Mouse (Mus musculus) B cell, adult 2 months (primary cell): ENCODE data around the gene Paics.
"Not testable (repeated sequence)": the region's sequence is repeated elsewhere in the genome, so short reads cannot be mapped to it uniquely, and the experiment has no call there.

Experiments used
- DNase-seq, 2 experiments: peaks; one replicate each; pipeline ENCODE4 v3.0.0; 2022

Gene Paics

DNA sequence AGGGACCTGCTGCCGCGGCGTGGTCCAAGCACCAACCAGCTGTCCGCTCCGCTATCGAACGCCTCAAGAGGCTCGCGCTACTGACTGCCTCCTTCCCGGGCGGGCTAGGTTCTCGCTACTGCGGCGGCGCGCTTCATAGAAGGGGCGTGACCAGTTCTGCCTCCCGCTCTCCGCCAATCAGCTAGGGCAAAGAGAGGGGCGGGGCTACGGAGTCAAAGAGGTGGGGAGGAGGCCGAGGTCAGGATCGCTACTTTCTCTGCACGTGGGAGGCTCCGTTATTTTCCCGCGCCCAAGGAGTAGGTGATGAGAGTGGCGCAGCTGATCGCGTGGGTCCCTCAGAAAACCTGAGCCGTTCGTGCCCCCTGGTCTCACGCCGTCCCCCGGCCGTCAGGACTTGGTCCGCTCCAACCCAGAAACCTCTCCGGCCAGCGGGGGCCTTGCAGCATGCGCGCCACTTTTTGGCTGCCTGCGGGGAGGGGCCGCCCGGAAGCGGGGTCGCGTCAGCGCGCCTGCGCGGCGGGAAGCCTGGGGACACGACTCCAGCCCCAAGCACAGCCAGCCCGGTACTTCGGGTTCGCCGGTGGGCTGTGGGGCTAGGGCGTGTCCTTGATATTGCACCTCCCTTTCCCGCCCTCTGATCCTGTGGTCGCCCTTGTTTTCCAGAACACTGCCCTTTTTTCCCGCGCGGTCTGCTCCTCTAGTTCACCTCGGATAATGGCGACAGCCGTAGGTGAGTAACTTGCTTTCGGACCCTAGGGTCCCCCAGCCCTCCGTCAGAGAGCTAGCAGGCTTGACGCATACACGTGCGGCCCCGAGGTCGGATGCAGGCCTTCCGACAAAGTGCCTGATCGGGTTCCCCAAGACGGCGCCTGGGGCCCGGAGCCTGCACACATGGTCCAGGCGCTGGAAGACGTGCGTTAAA, at the start of gene Paics, which contains the start of gene Ppat:
Paics (plus strand) TSS at position 202 of the 922 bp plus-strand sequence.
Ppat (minus strand) TSS at position 473 of the 922 bp plus-strand sequence.
- DNase-seq: peak; percentile 98

DNA sequence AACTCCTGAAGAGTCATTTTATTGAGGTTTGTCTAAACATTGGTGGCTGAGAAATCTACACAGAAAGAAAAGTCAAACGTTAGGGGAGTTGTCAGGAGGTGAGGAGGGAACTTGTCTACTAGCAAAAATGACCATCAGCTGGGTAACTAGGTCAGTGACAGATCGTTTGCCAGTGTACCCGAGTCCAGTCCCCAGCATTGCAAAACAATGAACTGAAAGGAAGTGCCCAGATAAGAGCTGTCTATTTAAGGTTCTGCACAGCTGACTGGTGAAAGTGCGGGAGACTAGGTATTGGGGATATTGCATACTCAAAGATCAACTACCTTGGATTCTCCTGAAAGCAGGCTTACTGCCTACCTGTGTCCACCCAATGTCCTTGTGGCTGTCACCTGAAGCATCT, 49.0 kb upstream of the Paics start:
- DNase-seq: no peak

DNA sequence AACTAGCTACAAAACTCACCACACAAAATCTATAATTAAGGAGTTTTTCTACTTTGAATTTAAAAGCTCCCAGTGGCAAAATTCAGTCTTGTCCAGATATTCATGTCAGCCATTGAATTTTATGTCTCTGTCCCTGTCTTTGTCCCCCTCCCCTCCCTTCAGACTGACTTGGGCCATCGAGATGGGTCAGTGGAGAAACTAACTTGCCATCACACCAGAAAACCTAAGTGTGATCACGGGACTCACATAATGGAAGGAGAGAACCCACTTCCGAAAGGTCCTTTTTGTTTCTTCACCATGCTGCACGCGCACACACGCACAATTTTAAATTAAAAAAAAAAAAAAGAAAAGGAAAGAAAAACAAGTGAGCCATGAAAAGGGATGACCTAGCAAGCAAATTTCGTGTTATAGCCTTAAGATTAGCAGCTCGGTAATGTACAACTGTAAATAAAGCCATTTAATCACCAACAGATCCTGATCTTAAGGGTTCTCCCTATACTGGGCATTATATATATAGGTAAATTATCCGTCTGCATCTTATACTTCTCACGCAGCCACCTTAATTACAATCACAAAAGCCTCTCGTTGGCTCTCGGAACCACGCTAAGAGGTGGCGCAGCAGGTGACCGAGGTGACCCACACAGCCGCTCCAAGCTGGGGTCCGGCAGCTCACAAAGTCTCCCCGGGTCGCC, 46.2 kb upstream of the Paics start:
- peak; percentile 26 for DNase-seq

DNA sequence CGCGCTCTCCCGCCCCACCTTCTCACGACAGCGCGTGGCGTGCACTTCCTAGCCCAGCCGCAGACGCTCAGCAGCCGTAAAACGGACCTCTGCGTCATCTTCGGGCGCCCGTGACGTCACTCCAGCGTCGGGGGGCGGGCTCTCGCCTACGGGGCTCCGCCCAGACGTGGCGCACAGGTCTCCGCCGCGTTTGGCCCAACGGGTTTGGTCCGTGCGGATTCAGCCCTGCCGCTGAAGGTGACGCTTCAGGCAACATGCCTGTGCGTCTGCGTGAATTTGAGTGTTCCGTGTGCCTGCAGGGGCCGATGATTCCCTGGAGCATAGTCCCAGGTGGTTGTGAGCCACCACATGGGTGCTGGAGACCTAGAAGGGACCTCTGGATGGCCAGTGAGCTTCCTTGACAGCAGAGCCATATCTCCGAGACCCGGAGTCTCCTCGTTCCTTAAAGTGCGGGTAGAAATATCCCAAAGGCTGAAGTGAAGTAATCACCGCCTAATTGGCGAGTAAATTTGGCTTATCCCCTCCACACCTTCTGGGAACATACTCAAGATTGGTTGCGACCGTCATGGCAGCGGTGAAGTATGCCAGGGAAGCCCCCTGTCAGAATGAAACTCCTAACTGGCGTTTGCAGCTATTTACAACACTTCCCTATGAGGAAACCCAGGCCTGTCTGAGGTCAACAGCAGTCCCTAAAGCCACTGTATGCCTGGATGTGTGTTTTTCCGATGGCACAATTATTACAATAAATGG, 45.5 kb upstream of the Paics start, which contains the start of gene Aasdh:
Aasdh (minus strand) TSS at position 110 of the 750 bp plus-strand sequence.
- DNase-seq: peak; percentile 99

DNA sequence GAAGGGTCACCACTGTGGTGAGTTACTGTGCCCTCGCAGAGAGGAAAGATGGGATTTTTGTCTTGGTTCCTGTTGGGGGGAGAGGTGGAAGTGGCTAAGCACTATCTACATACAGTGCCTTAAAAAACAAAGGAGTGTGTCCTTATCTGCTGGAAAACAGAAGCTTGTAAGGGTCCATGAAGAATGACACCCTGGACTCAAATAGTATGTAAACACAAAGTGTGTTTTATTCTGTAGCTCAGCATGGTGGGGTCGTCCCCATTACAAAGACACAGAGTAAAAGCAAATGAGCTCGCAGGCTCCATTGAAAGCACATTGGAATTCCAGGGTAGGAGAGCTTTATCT, 45.0 kb upstream of the Paics start:
- DNase-seq: no peak

DNA sequence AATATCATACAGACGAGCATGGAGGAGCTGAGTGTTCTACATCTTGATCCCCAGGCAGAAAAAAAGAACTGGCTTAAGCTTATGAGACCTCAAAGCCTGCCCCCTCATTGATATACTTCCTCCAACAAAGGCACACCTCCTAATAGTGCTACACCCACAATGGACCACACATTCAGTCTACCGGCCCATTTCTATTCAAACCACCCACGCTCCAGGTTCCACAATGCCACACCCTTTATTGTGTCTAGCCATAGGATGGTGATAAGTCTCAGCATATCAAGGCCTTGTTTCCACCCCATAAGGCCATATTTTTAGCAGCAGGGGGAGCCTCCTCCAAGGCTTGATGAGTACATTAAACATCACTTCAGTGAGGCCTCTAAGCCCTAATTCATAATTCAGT, 40.3 kb upstream of the Paics start:
- no peak for DNase-seq

DNA sequence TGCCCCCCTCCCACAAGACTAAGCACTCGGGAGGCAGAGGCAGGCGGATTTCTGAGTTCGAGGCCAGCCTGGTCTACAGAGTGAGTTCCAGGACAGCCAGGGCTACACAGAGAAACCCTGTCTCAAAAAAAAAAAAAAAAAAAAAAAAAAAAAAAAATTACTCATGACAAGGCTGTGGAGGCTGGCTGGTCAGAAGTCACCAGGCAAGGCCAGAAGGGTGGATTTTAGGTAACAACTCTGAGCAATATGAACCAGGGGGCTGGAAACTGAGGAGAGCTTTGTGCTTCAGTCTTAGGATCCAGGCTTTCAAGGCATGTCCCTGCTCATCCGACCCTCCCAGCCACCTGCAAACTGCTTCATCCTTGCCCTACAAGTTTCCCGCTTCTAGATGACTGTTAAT, 38.6 kb upstream of the Paics start:
- not testable (repeated sequence) for DNase-seq

DNA sequence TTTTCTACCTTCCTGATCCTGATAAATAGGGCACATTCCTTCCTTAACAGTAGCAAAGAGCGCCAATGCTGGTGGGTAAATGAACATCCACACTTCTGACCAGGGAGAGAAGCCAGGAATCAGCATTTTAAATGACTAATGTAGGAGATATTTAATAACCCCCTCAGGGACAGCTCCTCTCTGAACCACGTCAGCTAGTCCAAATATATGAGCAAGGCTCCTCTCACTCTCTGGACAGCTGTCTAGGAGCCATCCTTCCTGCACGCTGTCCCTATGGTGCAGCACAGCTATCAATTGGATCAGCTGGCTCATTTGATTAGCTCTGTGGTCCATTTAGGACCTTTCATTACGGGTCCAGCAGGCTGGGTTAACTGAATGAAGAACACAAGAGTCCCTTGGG, 28.3 kb upstream of the Paics start:
- DNase-seq: no peak

DNA sequence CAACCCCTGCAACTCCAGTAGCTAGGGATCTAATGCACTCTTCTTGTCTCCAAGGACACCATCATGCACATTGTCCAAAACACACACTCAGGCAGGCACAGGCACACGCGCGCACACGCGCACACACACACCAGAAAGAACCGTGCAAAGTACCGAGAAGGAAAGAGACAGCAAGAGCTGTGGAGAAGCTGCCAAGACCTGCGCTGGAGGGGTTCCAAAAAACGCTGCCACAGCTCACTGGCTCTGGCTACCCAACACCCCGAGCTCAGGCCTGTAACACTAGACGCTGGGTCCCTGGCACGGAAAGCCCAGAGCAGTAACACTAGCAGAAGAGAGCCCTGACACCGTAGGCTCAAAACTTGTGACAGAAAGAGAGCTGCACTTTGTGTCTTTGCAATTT, 27.7 kb upstream of the Paics start:
- no peak for DNase-seq

DNA sequence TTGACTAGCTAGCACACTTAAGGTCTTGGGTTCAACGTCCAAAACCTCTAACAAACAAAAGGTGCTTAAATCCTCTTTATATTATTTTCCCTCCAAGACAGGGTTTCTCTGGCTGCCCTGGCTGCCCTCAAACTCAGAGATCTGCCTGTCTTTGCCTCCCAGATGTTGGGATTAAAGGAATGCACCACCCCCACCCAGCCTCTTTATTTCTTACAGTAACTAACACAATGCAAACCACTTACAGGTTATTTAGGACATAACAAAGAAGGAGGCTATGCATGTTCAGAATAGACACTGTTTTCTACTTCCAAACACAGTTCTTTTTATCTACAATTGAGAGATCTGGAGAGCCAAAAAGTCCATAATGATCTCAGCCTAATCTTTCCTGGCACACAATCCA, 26.8 kb upstream of the Paics start:
- no peak for DNase-seq

DNA sequence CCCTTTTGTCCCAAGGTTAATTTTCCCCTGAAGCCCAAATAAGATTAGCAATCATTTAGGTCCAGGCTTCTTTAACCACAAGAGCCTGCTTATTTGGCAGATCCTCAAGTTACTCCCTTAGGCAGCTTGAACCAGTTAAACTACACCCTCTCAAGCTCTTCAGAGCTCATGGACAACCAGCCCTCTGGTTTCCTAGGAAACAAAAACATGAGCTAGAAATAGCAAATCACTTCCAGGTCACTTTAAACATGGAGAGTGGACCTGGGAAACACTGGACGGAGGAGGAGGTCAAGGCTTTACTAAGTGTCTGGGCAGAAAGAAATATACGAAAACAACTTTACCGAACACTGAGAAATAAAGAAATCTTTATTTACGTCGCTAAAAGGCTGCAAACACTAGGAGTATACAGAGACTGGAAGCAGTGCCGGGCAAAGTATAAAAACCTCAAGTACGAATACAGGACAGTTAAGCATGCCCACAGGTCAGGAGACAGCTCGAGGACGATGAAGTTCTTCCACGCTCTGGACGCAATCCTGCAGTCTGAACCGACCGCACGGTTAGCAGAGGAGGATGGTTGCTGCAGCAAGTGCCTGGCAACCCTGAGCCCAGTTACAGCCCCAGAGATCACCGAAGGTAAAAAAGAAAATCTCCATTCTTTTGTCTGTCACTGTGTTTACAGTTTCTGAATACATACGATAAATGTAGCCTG, 22.8 kb upstream of the Paics start:
- DNase-seq: no peak

DNA sequence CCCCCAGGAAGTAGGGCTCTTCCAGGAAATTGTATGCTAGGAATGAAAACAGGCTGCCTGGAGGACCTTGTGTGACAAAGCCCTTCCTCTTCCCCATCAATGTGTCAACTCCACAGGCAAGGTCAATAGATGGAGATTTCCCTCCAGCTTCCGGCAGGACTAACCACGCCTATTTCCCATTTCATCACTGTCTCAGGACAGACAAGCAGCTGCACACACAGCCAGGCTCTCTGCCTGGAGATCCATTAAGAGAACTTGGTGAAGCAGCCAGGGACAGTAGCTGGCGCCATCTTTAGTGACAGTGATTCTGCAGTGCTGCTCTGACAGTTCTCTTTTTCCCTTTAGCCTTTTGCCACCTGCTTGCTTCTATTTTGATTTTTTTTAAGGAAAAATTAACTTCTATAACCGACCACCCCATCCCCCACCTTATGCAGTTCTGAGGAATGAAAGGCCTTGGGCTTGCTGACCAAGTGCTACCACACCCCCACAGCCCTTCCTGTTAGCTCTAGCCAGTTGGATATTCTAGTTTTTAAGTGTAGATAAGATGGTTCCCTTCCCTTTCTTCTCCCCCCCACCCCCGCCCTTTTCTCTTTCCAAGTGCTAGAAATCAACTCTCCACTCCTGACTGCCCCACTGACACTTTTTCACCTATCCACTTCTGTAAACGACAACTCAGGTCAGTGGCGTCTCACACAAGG, 21.8 kb upstream of the Paics start:
- no peak for DNase-seq

DNA sequence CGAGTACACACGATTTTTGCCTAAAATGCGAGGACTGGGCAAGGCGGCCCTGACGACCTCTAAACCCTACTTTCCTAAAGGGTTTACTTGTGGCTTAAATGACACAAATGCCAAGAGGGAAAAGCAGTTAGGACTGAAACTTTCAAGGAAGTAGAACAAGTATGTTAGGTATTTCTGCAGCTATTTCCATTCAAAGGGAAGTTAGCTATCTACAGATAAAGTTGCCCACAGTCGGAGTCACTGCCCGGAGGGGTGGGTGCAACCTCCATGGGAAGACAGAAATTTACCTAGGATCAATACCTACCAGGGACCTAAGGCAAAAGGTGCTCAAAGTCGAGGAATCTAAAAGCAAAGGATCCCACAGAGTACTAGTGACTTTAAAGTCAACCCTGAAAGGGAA, 11.4 kb upstream of the Paics start:
- no peak for DNase-seq

DNA sequence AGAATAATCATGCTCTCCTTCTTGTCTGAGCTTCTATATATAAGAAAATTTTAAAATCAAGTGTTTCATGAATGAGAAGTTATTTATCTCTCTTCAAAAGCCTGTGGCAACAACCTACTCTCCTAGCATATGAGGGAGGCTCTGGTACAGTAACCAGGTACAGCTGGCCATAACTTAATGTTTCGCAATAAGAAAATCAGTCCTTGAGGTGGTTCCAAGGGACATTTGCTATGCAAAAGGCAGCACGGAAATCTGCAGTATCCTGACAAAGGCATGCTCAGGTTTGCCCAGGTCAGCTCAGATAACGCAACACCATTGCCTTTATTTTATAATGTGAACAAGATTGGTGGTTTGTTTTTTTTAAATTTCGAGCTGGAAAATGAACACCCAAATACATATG, 9.1 kb upstream of the Paics start:
- DNase-seq: no peak

DNA sequence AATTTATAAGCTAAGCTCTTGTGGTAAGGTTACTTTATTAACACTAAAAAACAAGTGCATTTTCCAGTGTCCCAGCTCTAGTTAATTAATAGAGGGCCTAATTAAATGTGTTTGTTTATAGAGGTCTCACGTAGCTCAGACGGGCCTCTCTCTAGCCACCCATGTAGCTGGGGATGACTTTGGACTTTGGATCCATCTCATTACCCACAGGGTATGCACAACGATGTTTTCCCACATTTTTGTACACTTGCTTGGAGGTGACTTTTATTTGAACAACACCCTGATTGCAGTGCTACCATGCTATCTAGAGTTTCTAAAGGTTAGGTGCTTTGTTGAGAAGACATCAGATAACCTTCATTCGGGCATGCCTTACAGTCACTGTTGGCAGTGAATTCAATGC, 8.6 kb upstream of the Paics start:
- DNase-seq: no peak

DNA sequence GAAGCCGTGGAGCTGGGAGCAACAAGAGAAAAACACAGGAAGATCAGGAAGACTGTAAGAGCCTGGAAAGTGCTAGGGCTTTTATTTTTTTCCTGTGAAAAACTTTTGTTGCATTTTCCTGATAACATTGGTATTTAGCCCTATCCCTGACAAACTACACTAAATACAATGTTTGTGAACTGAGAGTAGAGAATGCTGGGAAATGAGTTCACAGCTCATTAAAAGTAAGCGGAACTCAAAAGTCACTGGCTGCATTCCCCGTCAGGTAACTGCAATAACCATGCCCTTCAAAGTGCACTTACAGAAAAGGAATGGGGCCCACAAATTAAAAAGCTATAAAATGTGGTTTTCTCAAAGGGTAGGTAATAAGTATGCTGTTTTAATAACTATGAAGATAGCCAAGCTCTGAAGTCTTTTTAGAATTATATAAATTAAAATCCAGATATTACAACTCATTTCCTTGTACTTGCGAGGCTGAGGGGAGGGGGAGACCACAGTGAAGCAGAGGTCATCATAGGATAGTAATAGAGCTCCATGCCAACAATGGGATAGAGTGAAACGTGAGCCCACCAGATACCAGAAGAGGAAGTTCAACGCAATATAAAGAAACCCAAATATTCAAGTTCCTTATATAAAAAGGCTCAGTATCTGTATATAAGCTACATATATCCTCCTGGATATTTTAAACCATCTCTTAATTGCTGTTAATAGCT, 6.0 kb upstream of the Paics start:
- no peak for DNase-seq

DNA sequence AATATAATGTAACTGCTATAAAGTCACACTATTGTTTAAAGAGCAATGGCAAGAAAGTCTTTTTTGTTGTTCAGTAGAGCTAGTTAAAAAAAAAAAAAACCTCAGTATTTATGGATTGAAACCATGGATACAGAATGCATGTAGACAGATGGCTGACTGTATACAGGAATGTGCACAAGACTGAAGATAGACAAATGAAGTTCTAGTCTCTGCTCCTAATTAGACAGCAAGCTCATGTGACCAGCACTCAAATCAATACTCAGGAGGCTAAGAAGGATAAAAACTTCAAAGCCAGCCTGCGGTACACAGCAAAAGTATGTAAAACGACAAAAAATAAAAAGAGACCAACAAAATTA, 5.5 kb upstream of the Paics start:
- DNase-seq: no peak

DNA sequence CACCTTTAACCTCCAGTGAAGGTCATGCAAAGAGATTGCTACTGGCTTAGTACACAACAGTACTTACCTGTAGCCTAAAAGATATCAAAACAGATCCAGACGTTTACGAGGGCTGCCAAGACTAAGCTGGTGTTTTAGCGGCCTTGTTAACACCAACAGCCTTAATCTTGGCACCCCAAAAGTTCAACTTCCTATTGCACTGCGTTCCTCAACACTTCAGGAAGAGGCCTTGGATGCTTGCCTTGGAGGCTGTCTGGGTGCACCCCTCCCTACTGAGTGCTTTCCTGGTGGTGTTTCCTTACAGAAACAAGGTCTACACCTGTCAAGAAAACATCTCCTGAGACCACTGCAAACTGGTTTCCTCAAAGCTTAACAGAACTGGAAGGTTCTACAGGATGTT, 4.0 kb upstream of the Paics start:
- no peak for DNase-seq

DNA sequence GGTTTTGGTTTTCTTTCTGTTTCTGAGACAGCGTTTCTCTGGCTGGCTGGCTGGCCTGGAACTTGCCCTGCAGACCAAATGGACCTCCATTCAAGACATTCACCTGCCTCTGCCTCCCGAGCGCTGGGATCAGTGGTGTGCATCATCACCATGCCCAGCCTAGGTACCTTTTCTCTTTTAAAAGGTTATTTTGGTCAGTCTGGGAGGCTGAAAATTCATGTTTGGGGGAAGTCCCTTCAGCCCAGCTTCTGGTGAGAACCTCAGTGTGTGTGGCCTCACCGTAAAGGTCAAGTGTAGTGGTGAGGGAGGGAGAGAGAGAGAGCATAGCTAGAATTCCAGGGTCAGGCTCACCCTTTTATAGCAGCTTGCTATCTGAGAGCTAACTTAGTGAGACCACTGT, 3.3 kb upstream of the Paics start:
- DNase-seq: no peak

DNA sequence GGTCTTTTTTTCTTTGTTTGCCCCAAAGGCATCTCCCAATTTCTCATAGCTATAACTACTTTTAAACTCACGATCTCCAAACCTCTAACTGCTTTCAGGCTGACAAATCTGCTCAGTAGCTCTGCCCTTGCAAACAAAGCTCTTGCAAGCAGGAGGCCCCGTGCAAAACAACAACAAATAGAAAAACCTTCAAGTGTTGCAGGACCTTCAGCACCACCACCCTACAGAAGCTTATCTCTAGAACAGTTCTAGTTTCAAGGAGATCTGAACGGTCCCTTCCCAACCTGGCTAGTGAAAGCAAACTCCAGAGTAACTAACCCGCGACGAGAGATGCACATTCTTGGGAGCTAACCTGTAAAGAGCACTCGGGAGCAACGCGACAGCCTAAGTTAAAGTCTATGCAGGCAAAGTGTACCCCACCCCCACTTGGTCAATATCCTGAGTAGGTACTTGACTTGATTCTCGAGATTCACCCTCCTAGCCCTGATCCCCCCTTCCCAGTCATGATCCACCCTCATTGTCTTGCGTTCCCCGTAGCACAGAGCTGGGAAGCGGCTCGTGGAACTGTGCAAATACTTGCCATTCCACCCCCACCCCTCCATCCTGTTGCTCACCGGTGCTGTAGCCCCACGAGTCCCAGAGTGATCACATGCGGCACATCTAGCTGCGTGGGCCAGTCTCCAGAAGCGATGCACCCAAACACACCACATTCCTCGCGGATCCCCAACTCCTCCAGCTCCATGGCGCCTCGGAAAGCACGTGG, 583 bp upstream of the Paics start:
- DNase-seq: peak in 1 of 2 experiments; percentile 3
